Mouse (Mus musculus): Measurements from ENCODE around the gene Adamts3. TPM values are rescaled to one million over a fixed set of nuclear protein-coding genes. Genes with fewer than 3 reads are reported as not detected.

Adamts3 gene
- total and polyA plus RNA-seq, 3 experiments, result 0.05 TPM; not detected in 2

GRCm38 (mm10) chr5:89653862-89654261 lies 229.3 kb downstream of the Adamts3 start:
- DNase-seq (ENCODE audit: low spot score) (no peak), ATAC-seq (ENCODE audit: extremely low read depth, insufficient number of reproducible peaks, low FRiP score, poor library complexity, severe bottlenecking) (no peak)
- Histone ChIP-seq H3K36me3 (replicated peaks) (no peaks in the 10 kb centered on the region), H3K4me3 (ENCODE audit: low read depth, low read length) (no peak overlapping the region), H3K27me3 (ENCODE audit: insufficient read depth, low read length) (no peaks in the 10 kb centered on the region), H3K9me3 (replicated peaks) (no peaks in the 10 kb centered on the region), H3K4me1 (ENCODE audit: insufficient read depth, low read depth, low read length) (no peaks in the 10 kb centered on the region)
- no peak for TF ChIP-seq GATA1 (IDR thresholded peaks at IDR 0.05; ENCODE audit: borderline replicate concordance, low read length)
- TF ChIP-seq POLR2AphosphoS5 (IDR thresholded peaks at IDR 0.05; ENCODE audit: insufficient replicate concordance, low read depth, low read length), result no peak
- no peak for TF ChIP-seq CTCF (IDR thresholded peaks at IDR 0.05; ENCODE audit: low read depth, low read length)
- no peak for TF ChIP-seq TAL1 (conservative IDR thresholded peaks at IDR 0.05; ENCODE audit: low read depth, low read length)
- TF ChIP-seq GATA2 (IDR thresholded peaks at IDR 0.05; ENCODE audit: borderline replicate concordance, low read depth, low read length), result no peak

GRCm38 (mm10) chr5:89646940-89647339 lies 236.2 kb downstream of the Adamts3 start:
- no peak for DNase-seq (ENCODE audit: low spot score)
- Histone ChIP-seq H3K27me3 (ENCODE audit: insufficient read depth, low read length) (no peaks in the 10 kb centered on the region), H3K9me3 (replicated peaks) (no peaks in the 10 kb centered on the region), H3K4me3 (ENCODE audit: low read depth, low read length) (no peak overlapping the region), H3K4me1 (ENCODE audit: insufficient read depth, low read depth, low read length) (no peaks in the 10 kb centered on the region), H3K36me3 (replicated peaks) (no peaks in the 10 kb centered on the region)
- TF ChIP-seq TAL1 (conservative IDR thresholded peaks at IDR 0.05; ENCODE audit: low read depth, low read length), result no peak
- no peak for TF ChIP-seq CTCF (IDR thresholded peaks at IDR 0.05; ENCODE audit: low read depth, low read length)
- TF ChIP-seq GATA2 (IDR thresholded peaks at IDR 0.05; ENCODE audit: borderline replicate concordance, low read depth, low read length), result no peak
- TF ChIP-seq POLR2AphosphoS5 (IDR thresholded peaks at IDR 0.05; ENCODE audit: insufficient replicate concordance, low read depth, low read length), result no peak
- TF ChIP-seq GATA1 (IDR thresholded peaks at IDR 0.05; ENCODE audit: borderline replicate concordance, low read length), result no peak
- no peak for ATAC-seq (ENCODE audit: extremely low read depth, insufficient number of reproducible peaks, low FRiP score, poor library complexity, severe bottlenecking)

GRCm38 (mm10) chr5:89635434-89635833 lies 247.7 kb downstream of the Adamts3 start:
- Histone ChIP-seq H3K27me3 (ENCODE audit: insufficient read depth, low read length) (no peaks in the 10 kb centered on the region), H3K9me3 (replicated peaks) (peaks cover 6% of the 10 kb centered on the region; the same call in 1 of the 2 replicates), H3K4me3 (ENCODE audit: low read depth, low read length) (no peak overlapping the region), H3K4me1 (ENCODE audit: insufficient read depth, low read depth, low read length) (no peaks in the 10 kb centered on the region), H3K36me3 (replicated peaks) (no peaks in the 10 kb centered on the region)
- DNase-seq (ENCODE audit: low spot score) (no peak), ATAC-seq (ENCODE audit: extremely low read depth, insufficient number of reproducible peaks, low FRiP score, poor library complexity, severe bottlenecking) (no peak)
- TF ChIP-seq CTCF (IDR thresholded peaks at IDR 0.05; ENCODE audit: low read depth, low read length), result no peak
- TF ChIP-seq GATA1 (IDR thresholded peaks at IDR 0.05; ENCODE audit: borderline replicate concordance, low read length), result no peak
- TF ChIP-seq TAL1 (conservative IDR thresholded peaks at IDR 0.05; ENCODE audit: low read depth, low read length), result no peak
- TF ChIP-seq POLR2AphosphoS5 (IDR thresholded peaks at IDR 0.05; ENCODE audit: insufficient replicate concordance, low read depth, low read length), result no peak
- no peak for TF ChIP-seq GATA2 (IDR thresholded peaks at IDR 0.05; ENCODE audit: borderline replicate concordance, low read depth, low read length)

DNA sequence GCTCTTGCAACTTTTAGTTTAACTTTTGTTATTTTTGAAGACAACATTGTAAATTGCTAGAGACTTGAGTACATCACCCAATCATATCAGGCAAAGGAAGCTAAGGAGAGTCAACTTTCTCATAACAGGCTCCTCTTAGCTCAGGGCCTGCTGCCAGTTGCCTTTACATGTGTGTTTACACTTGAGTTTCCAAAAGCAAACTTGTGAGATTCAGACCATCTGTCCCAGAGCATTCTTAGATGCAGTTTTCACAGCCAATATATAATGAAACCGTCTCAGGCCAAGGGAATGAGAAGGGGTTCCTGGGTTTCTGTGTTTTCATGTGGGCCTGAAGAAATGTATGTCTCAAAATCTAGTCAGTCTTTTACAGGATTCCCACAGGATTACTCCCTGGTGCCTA lies 251.5 kb downstream of the Adamts3 start:
- peaks cover 2% of the 10 kb centered on the region; the same call in 1 of the 2 replicates for H3K9me3 ChIP-seq (replicated peaks)
- no peaks in the 10 kb centered on the region for H3K4me1 ChIP-seq (ENCODE audit: insufficient read depth, low read depth, low read length)
- no peaks in the 10 kb centered on the region for H3K27me3 ChIP-seq (ENCODE audit: insufficient read depth, low read length)
- no peak overlapping the region for H3K4me3 ChIP-seq (ENCODE audit: low read depth, low read length)
- no peaks in the 10 kb centered on the region for H3K36me3 ChIP-seq (replicated peaks)
- no peak for ATAC-seq (ENCODE audit: extremely low read depth, insufficient number of reproducible peaks, low FRiP score, poor library complexity, severe bottlenecking)
- TF ChIP-seq POLR2AphosphoS5 (IDR thresholded peaks at IDR 0.05; ENCODE audit: insufficient replicate concordance, low read depth, low read length), result no peak
- no peak for DNase-seq (ENCODE audit: low spot score)
